Mouse (Mus musculus): Measurements from ENCODE around the gene Cxcl17. TPM values are rescaled to one million over a fixed set of nuclear protein-coding genes. Genes with fewer than 3 reads are reported as not detected.
A peak's percentile ranks its signal among the peaks of the same experiment; 100 is the strongest.
"Not testable (repeated sequence)": the region's sequence is repeated elsewhere in the genome, so short reads cannot be mapped to it uniquely, and the experiment has no call there.

Cxcl17 gene
- 0.65 and 0.75 TPM in 2 replicates for polyA plus RNA-seq (2016; fragmentation: Nextera tagmentation; extraction: Ambion mirVana)

- ATAC-seq (ENCODE audit: low FRiP score, low read depth): no peak
- H3K27ac ChIP-seq (replicated peaks): no peak within 1 kb of the TSS
- H3K27me3 ChIP-seq: no peaks in the 10 kb centered on the region
- H3K4me2 ChIP-seq (replicated peaks): no peak within 1 kb of the TSS
- 55% methylated on average over 7 of the region's 7 CpGs for WGBS
- no peaks in the 10 kb centered on the region for H3K4me1 ChIP-seq
- no peak within 1 kb of the TSS for H3K9ac ChIP-seq (replicated peaks)
- no peak within 1 kb of the TSS for H3K4me3 ChIP-seq
- H3K9me3 ChIP-seq: no peaks in the 10 kb centered on the region
- H3K36me3 ChIP-seq: no peaks in the 10 kb centered on the region
Measured at GRCm38 (mm10) chr7:25412833-25413441, at the start of gene Cxcl17. Gene Cxcl17 (minus strand): TSS chr7:25412886.

DNA sequence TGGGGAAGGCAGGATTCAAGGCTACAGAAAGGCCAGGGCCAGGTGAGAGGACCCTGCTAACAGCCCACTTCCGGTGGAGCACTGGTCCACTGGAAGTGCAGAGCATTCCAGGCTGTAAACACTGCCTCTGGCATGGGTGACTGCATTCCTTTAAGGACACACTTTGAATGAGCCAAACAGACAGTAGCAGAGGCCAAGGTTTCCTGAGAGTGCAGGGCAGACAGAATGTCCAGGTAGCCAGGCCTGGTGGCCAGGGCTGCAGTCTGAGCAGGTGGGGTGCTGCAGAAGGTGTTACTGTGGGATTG is 49.3 kb upstream of the Cxcl17 start:
- H3K9ac ChIP-seq (replicated peaks); H3K9me3 ChIP-seq; ATAC-seq (ENCODE audit: low FRiP score, low read depth); H3K36me3 ChIP-seq; H3K4me3 ChIP-seq; H3K4me2 ChIP-seq (replicated peaks); H3K27ac ChIP-seq (replicated peaks); H3K4me1 ChIP-seq; H3K27me3 ChIP-seq: not testable (repeated sequence)
- WGBS: no CpG with 5 or more reads among the region's 1 CpGs

DNA sequence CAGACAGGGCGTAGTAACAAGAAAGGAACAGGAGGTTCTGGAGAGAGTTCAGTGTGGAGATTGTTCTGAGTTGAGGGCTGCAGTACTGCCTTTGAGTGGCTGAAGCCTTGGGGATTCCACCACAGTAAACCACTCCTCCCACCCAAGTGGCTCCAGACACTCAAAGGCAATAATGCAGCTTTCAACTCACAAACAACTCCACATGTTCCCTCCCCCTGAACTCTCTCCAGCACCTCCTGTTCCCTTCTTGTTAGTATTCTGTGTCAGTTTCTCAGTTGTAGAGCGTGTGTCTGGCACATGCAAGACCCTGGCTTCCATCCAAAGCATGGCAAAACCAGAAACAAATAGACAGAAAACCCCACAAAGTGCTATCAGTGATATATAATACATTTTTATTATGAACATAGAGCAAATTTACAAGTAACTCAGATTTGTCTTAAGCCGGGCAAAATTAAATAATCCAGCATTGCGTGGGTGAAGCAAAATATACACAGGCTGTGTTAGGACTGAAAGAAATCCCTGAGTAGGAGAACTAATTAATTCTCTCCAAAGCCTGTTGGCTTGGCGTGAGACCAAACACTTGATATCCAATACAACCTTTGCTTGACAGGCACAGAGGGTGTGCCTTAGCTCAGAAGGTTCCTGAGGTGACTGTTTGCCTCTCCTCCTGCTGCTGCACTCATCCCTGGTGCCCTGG is 48.8 kb upstream of the Cxcl17 start:
- H3K36me3 ChIP-seq; H3K4me1 ChIP-seq; H3K4me2 ChIP-seq (replicated peaks); H3K27ac ChIP-seq (replicated peaks); H3K4me3 ChIP-seq; H3K9me3 ChIP-seq; H3K9ac ChIP-seq (replicated peaks); H3K27me3 ChIP-seq: not testable (repeated sequence)
- ATAC-seq (ENCODE audit: low FRiP score, low read depth): peak; percentile 68
- WGBS: 68% methylated on average over 4 of the region's 5 CpGs

GRCm38 (mm10) chr7:25452103-25452502 is 39.4 kb upstream of the Cxcl17 start:
- H3K9me3 ChIP-seq: no peaks in the 10 kb centered on the region
- no peak overlapping the region for H3K27ac ChIP-seq (replicated peaks)
- H3K36me3 ChIP-seq: no peaks in the 10 kb centered on the region
- no peak overlapping the region for H3K4me2 ChIP-seq (replicated peaks)
- H3K9ac ChIP-seq (replicated peaks): no peak overlapping the region
- H3K27me3 ChIP-seq: no peaks in the 10 kb centered on the region
- no peak overlapping the region for H3K4me3 ChIP-seq
- no peaks in the 10 kb centered on the region for H3K4me1 ChIP-seq
- no peak for ATAC-seq (ENCODE audit: low FRiP score, low read depth)
- 88% methylated on average over 3 of the region's 3 CpGs for WGBS

DNA sequence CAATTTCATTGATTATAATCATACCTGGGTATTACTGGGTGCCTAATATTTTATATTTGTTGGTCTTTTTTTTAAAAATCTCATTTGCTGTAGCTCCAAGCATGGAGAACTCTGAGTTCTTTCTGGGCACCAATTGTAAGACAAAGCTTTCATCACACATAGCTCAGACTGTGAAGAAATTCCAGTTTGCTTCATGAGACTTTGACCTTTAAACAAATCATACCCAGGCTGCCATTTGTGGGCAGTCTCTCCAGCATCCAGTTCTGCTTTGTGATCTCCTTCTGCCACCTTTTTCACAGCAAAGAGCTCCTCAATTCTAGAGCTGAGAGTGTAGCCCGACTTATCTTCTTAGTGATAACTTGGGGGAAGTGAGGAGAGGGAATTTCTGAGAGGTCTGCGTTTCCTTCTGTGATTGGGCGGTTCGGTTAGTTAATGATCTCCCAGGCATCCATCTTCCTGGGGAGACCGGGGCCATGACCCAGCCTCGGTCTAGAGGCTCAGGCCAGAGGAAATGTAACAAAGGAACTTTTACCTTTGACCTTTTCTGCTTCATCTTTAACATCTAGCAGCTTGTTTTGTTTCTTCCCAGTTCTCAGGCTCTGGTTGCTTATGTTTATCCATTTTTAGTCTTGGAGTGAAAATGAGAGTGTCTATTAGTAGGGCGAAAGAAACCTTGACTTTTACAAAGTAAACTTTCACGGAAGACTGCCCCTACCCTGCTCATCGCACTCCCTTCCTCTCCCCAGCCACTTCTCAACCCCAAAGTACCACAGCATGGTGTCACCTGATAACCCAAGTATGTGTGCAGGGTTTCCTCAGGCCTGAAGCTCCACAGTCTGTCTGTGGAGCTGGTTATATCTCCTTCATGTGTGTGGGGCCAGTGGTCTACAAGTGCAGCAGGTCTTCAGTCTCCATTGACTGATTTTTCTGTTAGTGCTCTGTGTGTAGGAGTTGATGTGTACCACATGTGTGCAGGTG is 37.5 kb upstream of the Cxcl17 start:
- 69% methylated on average over 9 of the region's 9 CpGs for WGBS
- Histone ChIP-seq H3K4me1 (no peaks in the 10 kb centered on the region), H3K36me3 (no peaks in the 10 kb centered on the region), H3K27me3 (no peaks in the 10 kb centered on the region), H3K4me3 (no peak overlapping the region), H3K9ac (replicated peaks) (no peak overlapping the region), H3K27ac (replicated peaks) (no peak overlapping the region), H3K4me2 (replicated peaks) (no peak overlapping the region), H3K9me3 (no peaks in the 10 kb centered on the region)
- no peak for ATAC-seq (ENCODE audit: low FRiP score, low read depth)

- no peak for ATAC-seq (ENCODE audit: low FRiP score, low read depth)
- Histone ChIP-seq H3K4me3 (no peak overlapping the region), H3K36me3 (no peaks in the 10 kb centered on the region), H3K9me3 (no peaks in the 10 kb centered on the region), H3K9ac (replicated peaks) (no peak overlapping the region), H3K27me3 (no peaks in the 10 kb centered on the region), H3K4me2 (replicated peaks) (no peak overlapping the region), H3K4me1 (no peaks in the 10 kb centered on the region), H3K27ac (replicated peaks) (no peak overlapping the region)
- WGBS: 88% methylated on average over 6 of the region's 6 CpGs
Measured at GRCm38 (mm10) chr7:25440816-25441153, 28.1 kb upstream of the Cxcl17 start.

DNA sequence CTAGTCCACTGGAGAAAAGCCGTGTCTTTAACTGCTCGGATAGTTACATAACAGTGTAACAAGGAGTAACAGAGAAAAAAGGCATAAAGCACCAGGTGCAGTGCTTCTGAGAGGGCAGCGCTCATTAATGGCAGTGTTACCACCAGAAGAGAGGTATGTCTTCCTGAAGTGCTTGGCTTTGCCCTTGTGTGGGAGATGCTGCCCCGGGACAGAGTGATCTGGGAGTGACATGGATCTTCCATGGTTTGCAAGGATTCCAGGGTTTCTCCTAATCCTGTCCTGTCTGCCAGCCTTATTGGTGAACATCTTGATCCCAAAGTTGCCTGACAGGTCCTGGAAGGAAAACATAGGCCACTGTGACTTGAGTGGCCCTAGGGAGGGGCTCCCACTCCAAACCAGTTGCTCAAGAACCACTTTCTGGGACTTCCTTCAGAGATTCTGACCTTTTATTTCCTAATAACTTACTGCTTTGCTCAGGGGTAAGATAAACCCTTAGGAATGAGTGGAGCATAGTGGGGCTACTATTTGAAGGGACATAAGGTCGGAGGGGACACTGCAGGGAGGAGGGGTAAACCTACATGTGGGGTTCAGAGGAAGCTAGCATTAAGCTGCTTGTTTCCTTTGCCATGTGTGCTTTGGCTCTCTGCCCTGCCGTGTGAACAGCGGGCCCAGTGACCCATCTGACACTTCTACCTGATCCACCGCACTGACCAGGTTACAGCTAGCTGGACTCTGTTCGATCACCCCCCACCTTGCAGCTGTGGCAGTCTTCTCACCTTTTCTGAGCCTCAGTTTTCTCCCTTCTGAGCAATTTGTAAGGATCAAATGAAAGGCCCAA is 27.5 kb upstream of the Cxcl17 start:
- Histone ChIP-seq H3K27me3 (no peaks in the 10 kb centered on the region), H3K9ac (replicated peaks) (no peak overlapping the region), H3K36me3 (no peaks in the 10 kb centered on the region), H3K4me2 (replicated peaks) (no peak overlapping the region), H3K4me1 (no peaks in the 10 kb centered on the region), H3K9me3 (no peaks in the 10 kb centered on the region), H3K27ac (replicated peaks) (no peak overlapping the region), H3K4me3 (no peak overlapping the region)
- ATAC-seq (ENCODE audit: low FRiP score, low read depth): no peak
- 86% methylated on average over 9 of the region's 9 CpGs for WGBS

- Histone ChIP-seq H3K4me2 (replicated peaks) (no peak overlapping the region), H3K4me1 (no peaks in the 10 kb centered on the region), H3K36me3 (no peaks in the 10 kb centered on the region), H3K27ac (replicated peaks) (no peak overlapping the region), H3K4me3 (no peak overlapping the region), H3K9me3 (no peaks in the 10 kb centered on the region), H3K27me3 (no peaks in the 10 kb centered on the region), H3K9ac (replicated peaks) (no peak overlapping the region)
- no peak for ATAC-seq (ENCODE audit: low FRiP score, low read depth)
- 86% methylated on average over 8 of the region's 8 CpGs for WGBS
Measured at GRCm38 (mm10) chr7:25439124-25439822, 26.6 kb upstream of the Cxcl17 start.

GRCm38 (mm10) chr7:25436704-25437103 is 24.0 kb upstream of the Cxcl17 start:
- Histone ChIP-seq H3K27me3 (no peaks in the 10 kb centered on the region), H3K36me3 (no peaks in the 10 kb centered on the region), H3K4me3 (no peak overlapping the region), H3K9me3 (no peaks in the 10 kb centered on the region), H3K4me1 (peaks cover 10% of the 10 kb centered on the region), H3K9ac (replicated peaks) (no peak overlapping the region), H3K27ac (replicated peaks) (no peak overlapping the region), H3K4me2 (replicated peaks) (no peak overlapping the region)
- no peak for ATAC-seq (ENCODE audit: low FRiP score, low read depth)
- WGBS: 93% methylated on average over 2 of the region's 2 CpGs

- H3K4me2 ChIP-seq (replicated peaks): no peak overlapping the region
- H3K27me3 ChIP-seq: no peaks in the 10 kb centered on the region
- peaks cover 10% of the 10 kb centered on the region for H3K4me1 ChIP-seq
- H3K27ac ChIP-seq (replicated peaks): no peak overlapping the region
- 85% methylated on average over 6 of the region's 6 CpGs for WGBS
- no peak overlapping the region for H3K9ac ChIP-seq (replicated peaks)
- H3K4me3 ChIP-seq: no peak overlapping the region
- no peaks in the 10 kb centered on the region for H3K36me3 ChIP-seq
- ATAC-seq (ENCODE audit: low FRiP score, low read depth): no peak
- H3K9me3 ChIP-seq: no peaks in the 10 kb centered on the region
Measured at GRCm38 (mm10) chr7:25436226-25436625, 23.5 kb upstream of the Cxcl17 start.

GRCm38 (mm10) chr7:25435546-25435851 is 22.8 kb upstream of the Cxcl17 start:
- Histone ChIP-seq H3K36me3 (no peaks in the 10 kb centered on the region), H3K9ac (replicated peaks) (no peak overlapping the region), H3K4me3 (no peak overlapping the region), H3K27ac (replicated peaks) (no peak overlapping the region), H3K27me3 (no peaks in the 10 kb centered on the region), H3K4me2 (replicated peaks) (no peak overlapping the region), H3K4me1 (peaks cover 10% of the 10 kb centered on the region), H3K9me3 (no peaks in the 10 kb centered on the region)
- 77% methylated on average over 2 of the region's 2 CpGs for WGBS
- ATAC-seq (ENCODE audit: low FRiP score, low read depth): no peak

Measured in midbrain, embryonic 12.5 days (tissue).